Mouse (Mus musculus) frontal cortex, postnatal 25 days (tissue): ENCODE measurements around the gene Fyb2.
"Not testable (repeated sequence)": the region's sequence is repeated elsewhere in the genome, so short reads cannot be mapped to it uniquely, and the experiment has no call there.

ENCODE experiments used
- DNase-seq, 2 experiments: peaks; one replicate each; pipeline ENCODE4 v3.0.0; 2022; ENCODE audit warnings: low spot score in 2 of 2

Fyb2 gene

GRCm38 (mm10) chr4:104939535-104939934 is 26.3 kb downstream of the Fyb2 start:
- no peak for DNase-seq

GRCm38 (mm10) chr4:104941895-104942294 is 28.6 kb downstream of the Fyb2 start:
- DNase-seq = no peak

GRCm38 (mm10) chr4:104944482-104944881 is 31.2 kb downstream of the Fyb2 start:
- DNase-seq = no peak

GRCm38 (mm10) chr4:104948886-104949285 is 35.6 kb downstream of the Fyb2 start:
- no peak for DNase-seq

GRCm38 (mm10) chr4:104949304-104949703 is 36.0 kb downstream of the Fyb2 start:
- DNase-seq = no peak

- no peak for DNase-seq
Observed at GRCm38 (mm10) chr4:104951280-104951878, 38.1 kb downstream of the Fyb2 start.

GRCm38 (mm10) chr4:104956691-104957090 is 43.4 kb downstream of the Fyb2 start:
- no peak for DNase-seq

- DNase-seq = no peak
Observed at GRCm38 (mm10) chr4:104961431-104961830, 48.2 kb downstream of the Fyb2 start.

GRCm38 (mm10) chr4:104972606-104973005 is 59.4 kb downstream of the Fyb2 start:
- no peak for DNase-seq

GRCm38 (mm10) chr4:104975162-104975830 is 62.0 kb downstream of the Fyb2 start:
- no peak for DNase-seq

- DNase-seq = no peak
Observed at GRCm38 (mm10) chr4:104985960-104986632, 72.8 kb downstream of the Fyb2 start.

GRCm38 (mm10) chr4:104987631-104988030 is 74.4 kb downstream of the Fyb2 start:
- DNase-seq = no peak

GRCm38 (mm10) chr4:104988102-104988501 is 74.8 kb downstream of the Fyb2 start:
- no peak for DNase-seq

GRCm38 (mm10) chr4:104988709-104989108 is 75.5 kb downstream of the Fyb2 start:
- DNase-seq = no peak

- no peak for DNase-seq
Observed at GRCm38 (mm10) chr4:104990016-104990415, 76.8 kb downstream of the Fyb2 start.

GRCm38 (mm10) chr4:104990686-104991085 is 77.4 kb downstream of the Fyb2 start:
- no peak for DNase-seq

GRCm38 (mm10) chr4:104992271-104992670 is 79.0 kb downstream of the Fyb2 start:
- no peak for DNase-seq

GRCm38 (mm10) chr4:104993140-104993874 is 80.1 kb downstream of the Fyb2 start:
- no peak for DNase-seq

GRCm38 (mm10) chr4:104999702-105000101 is 86.4 kb downstream of the Fyb2 start:
- no peak for DNase-seq

GRCm38 (mm10) chr4:105001736-105002135 is 88.5 kb downstream of the Fyb2 start:
- no peak for DNase-seq

- DNase-seq = no peak
Observed at GRCm38 (mm10) chr4:105004135-105004534, 90.9 kb downstream of the Fyb2 start.

- not testable (repeated sequence) for DNase-seq
Observed at GRCm38 (mm10) chr4:105004649-105005048, 91.4 kb downstream of the Fyb2 start.
